Mouse (Mus musculus) limb, embryonic 13.5 days (tissue): ENCODE results near the gene Capn2. TPM values are rescaled to one million over a fixed set of nuclear protein-coding genes. Genes with fewer than 3 reads are reported as not detected.

Experiments
- ATAC-seq: fragments of 200-750 bp; cut with Nextera tagmentation; 2 replicates; pipeline ENCODE4 v1.8.0; 2017; ENCODE audit warnings: low read depth, moderate number of reproducible peaks, moderate TSS enrichment; ENCODE audit not compliant: low FRiP score
- H3K27ac ChIP-seq: fragments of 300-500 bp; sonication (generic); 2 replicates; pipeline ENCODE4 v1.5.1; 2015; ENCODE audit warnings: inconsistent platforms, mild to moderate bottlenecking, moderate library complexity
- H3K27me3 ChIP-seq: fragments of 300-500 bp; sonication (generic); 2 replicates; pipeline ENCODE4 v1.6.1; 2015; ENCODE audit warnings: mild to moderate bottlenecking, inconsistent platforms
- H3K36me3 ChIP-seq: fragments of 300-500 bp; sonication (generic); 2 replicates; pipeline ENCODE4 v1.6.1; 2015; ENCODE audit warnings: inconsistent platforms, mild to moderate bottlenecking, moderate library complexity
- H3K4me1 ChIP-seq: fragments of 300-500 bp; sonication (generic); 2 replicates; pipeline ENCODE4 v1.6.1; 2015; ENCODE audit warnings: inconsistent platforms
- H3K4me2 ChIP-seq: fragments of 300-500 bp; sonication (generic); replicated peaks from 2 replicates; pipeline ENCODE4 v1.6.1; 2015; ENCODE audit warnings: inconsistent platforms, mild to moderate bottlenecking, moderate library complexity
- H3K4me3 ChIP-seq: fragments of 300-500 bp; sonication (generic); 2 replicates; pipeline ENCODE4 v1.5.1; 2015; ENCODE audit warnings: moderate library complexity, mild to moderate bottlenecking, inconsistent platforms
- H3K9ac ChIP-seq: fragments of 300-500 bp; sonication (generic); 2 replicates; pipeline ENCODE4 v1.6.1; 2015; ENCODE audit warnings: mild to moderate bottlenecking, inconsistent platforms
- H3K9me3 ChIP-seq: fragments of 300-500 bp; sonication (generic); 2 replicates; pipeline ENCODE4 v1.6.1; 2016; ENCODE audit warnings: inconsistent platforms
- WGBS: fragments of 180-500 bp; shearing (Covaris S2); methylation state at CpG from one replicate; pipeline ENCODE4 v1.1.7; 2015; 5-methylcytosine and 5-hydroxymethylcytosine counted together
- polyA plus RNA-seq: library from polyadenylated mRNA; unstranded; fragments of >200 nt; fragmentation: Nextera tagmentation; extraction: Ambion mirVana; gene quantifications from 2 replicates; pipeline ENCODE4 v1.2.1, GENCODE M21; 2015

The Capn2 gene
- polyA plus RNA-seq, 1 experiment from 2014 or later = 148 TPM

DNA sequence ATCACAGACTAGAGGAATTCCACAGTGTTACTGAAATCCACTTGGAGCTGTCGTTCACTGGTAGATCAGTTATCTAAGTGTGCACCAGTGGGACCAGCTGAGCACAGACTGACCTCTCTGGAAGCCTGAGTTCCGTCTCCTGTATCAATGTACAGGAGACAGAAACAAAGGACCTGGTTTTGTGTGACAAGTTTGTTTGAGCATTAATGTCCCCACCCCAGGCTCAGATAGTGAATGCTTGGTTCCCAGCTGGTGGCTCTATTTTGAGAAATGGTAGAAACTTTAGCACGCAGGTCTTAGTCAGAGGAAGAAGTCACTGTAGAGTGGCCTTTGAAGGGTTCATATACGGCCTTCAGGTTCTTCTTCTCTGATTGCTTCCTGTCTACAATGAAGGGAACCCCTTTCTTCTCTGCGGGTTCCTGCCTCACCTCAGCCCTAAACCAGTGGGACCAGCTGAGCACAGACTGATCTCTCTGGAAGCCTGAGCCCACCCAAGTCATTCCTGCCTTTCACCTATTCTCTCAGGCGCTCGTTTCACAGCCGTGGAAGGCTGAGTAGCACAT lies 3.6 kb upstream of the Capn2 start:
- Histone ChIP-seq H3K27ac (peak overlapping the region; percentile 92), H3K4me3 (no peak overlapping the region), H3K27me3 (no peaks in the 10 kb centered on the region), H3K9ac (no peak overlapping the region), H3K4me2 (peak overlapping the region; percentile 55; the same call in 1 of the 2 replicates), H3K9me3 (no peaks in the 10 kb centered on the region), H3K36me3 (no peaks in the 10 kb centered on the region), H3K4me1 (peaks cover 45% of the 10 kb centered on the region)
- WGBS = 59% methylated on average over 8 of the region's 8 CpGs
- ATAC-seq = peak; percentile 2; the same call in 1 of the 2 replicates

DNA sequence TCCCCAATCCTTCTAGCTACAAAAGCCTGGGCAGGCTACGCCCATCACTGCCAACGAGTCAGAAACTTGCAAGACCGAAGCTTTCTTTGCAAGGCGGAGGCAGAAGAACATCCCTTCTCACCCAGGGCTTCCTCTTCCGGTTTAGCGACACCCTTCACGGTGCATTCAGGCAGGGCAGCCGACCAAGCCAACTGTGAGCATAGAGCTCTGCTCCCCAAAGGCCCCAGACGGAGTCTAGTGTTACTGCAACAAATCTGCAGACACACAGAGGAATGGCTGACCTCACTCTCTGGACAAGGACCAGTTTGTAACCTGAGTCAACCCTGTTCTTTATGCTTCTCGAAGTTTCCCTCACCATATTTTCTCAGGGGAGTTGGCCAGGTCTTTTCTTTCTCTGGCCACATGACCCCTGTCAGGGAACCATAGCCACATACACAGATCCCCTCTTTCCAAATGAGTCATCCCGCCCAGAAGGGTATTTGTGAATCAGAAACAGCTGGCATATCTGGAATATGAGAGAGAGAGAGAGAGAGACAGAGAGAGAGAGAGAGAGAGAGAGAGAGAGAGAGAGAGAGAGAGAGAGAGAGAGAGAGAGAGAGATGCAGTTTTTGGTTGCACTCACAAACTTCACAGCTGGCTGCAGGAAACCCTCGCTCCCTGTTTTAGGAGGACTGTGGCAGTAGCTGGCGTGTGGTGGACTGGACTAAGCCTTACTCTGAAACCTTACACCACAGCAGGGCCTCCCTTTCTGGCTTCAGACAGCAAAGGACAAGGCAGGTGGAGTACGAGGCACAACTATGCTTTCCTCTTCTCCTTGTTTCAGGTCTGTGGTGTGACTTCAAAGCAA lies 2.9 kb upstream of the Capn2 start:
- H3K36me3 ChIP-seq = no peaks in the 10 kb centered on the region
- no peaks in the 10 kb centered on the region for H3K9me3 ChIP-seq
- H3K4me3 ChIP-seq = no peak overlapping the region
- peaks cover 52% of the 10 kb centered on the region for H3K4me1 ChIP-seq
- WGBS = 10% methylated on average over 14 of the region's 14 CpGs
- H3K9ac ChIP-seq = peak overlapping the region; percentile 35; the same call in 1 of the 2 replicates
- peak overlapping the region; percentile 55 for H3K4me2 ChIP-seq
- peak overlapping the region; percentile 92 for H3K27ac ChIP-seq
- peak; percentile 85 for ATAC-seq
- no peaks in the 10 kb centered on the region for H3K27me3 ChIP-seq

DNA sequence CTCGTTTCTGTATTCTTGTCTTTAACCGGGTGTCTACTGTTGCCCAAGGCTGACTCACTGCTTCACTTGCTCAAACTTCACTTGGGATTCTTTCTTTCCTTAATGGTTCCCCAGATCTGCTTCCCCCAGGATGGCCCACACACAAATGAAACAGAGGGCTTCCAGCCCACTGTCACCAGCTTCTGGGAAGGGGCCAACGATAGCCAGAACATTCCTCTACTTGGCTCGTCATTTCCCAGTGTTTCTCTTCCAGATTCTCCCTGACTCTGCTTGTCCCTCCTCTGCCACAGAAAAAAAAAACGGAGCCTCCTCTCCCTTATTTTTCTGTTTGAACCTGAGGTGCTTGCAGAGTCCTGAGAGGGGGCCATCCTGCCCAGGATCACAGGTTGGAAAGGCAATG lies 1.9 kb upstream of the Capn2 start:
- 72% methylated on average over 5 of the region's 5 CpGs for WGBS
- Histone ChIP-seq H3K9ac (no peak overlapping the region), H3K27me3 (no peaks in the 10 kb centered on the region), H3K4me2 (peak overlapping the region; percentile 55), H3K4me1 (peaks cover 60% of the 10 kb centered on the region), H3K36me3 (peaks cover 7% of the 10 kb centered on the region), H3K9me3 (no peaks in the 10 kb centered on the region), H3K27ac (peak overlapping the region; percentile 92), H3K4me3 (no peak overlapping the region)
- no peak for ATAC-seq

DNA sequence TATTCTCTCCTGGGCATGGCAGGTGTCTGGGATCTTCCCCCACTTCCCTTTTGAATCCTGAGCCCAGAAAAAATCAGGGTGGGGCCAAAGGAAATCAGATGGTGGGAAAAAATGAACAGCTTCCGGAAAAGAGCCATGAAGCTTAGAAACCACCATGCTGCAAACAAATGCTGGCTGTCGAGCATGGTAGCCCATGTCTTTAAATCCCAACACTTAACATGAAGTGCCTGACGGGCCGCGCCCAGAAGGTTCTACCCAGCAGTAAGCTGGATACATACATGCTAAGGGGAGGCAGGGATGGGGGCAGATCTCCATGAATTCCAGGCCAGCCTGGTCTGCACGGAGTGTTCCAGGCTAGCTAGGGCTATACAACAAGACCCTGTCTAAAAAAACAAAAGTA lies 1.4 kb upstream of the Capn2 start:
- Histone ChIP-seq H3K9me3 (no peaks in the 10 kb centered on the region), H3K9ac (no peak overlapping the region), H3K4me2 (no peak overlapping the region), H3K27ac (no peak overlapping the region), H3K4me1 (peaks cover 62% of the 10 kb centered on the region), H3K4me3 (no peak overlapping the region), H3K27me3 (no peaks in the 10 kb centered on the region), H3K36me3 (peaks cover 9% of the 10 kb centered on the region)
- no peak for ATAC-seq
- WGBS = 89% methylated on average over 6 of the region's 6 CpGs

DNA sequence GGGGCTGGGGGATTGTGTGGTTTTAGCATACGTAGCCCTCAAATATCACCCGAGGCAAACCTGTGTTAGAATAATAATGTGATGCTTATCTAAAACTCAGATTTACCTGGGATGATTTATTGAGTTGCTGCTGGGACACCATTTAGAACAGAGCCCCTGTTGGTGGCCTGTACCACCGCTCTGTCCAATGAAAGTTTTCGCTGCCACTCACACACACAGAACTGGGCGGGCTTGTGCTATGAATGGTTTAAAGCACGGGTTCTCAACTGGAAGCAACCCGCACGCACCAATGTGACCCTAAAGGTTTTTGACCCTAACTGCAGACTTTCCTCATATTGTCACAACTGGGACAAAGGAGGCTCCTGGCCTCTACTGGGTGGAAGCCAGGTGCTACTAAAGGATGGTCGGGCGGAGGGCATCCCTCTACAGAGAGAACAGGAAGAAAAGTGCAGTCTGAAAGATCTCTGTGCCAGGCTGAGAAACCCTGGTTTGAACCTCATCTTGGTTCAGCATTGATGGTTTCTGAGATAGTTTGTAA lies 804 bp upstream of the Capn2 start:
- Histone ChIP-seq H3K27ac (no peak overlapping the region), H3K4me3 (no peak overlapping the region), H3K9ac (no peak overlapping the region), H3K27me3 (no peaks in the 10 kb centered on the region), H3K36me3 (peaks cover 15% of the 10 kb centered on the region), H3K4me1 (peaks cover 68% of the 10 kb centered on the region), H3K9me3 (no peaks in the 10 kb centered on the region), H3K4me2 (peak overlapping the region; percentile 79)
- no peak for ATAC-seq
- WGBS = 56% methylated on average over 10 of the region's 10 CpGs

DNA sequence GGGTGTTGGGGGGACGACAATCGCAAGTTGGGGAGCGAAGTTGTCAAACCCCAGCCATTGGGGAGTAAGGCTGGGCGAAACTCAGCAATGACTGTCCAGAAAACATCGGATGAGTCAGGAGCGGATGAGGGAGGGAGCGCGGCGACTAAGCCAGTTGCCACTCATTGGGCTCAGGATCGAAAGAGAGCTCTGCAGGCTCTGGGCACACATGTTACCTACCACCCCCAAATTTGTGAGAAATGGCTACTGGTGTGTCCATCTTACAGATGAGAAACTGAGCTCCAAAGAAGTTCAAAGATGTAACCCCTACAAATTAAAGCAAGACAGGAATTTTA lies 236 bp upstream of the Capn2 start:
- Histone ChIP-seq H3K4me1 (peaks cover 70% of the 10 kb centered on the region), H3K4me2 (peak overlapping the region; percentile 79), H3K27ac (peak overlapping the region; percentile 94), H3K4me3 (peak overlapping the region; percentile 81), H3K9ac (peak overlapping the region; percentile 95), H3K36me3 (peaks cover 21% of the 10 kb centered on the region), H3K9me3 (no peaks in the 10 kb centered on the region), H3K27me3 (no peaks in the 10 kb centered on the region)
- WGBS = 0% methylated on average over 10 of the region's 10 CpGs
- ATAC-seq = no peak

DNA sequence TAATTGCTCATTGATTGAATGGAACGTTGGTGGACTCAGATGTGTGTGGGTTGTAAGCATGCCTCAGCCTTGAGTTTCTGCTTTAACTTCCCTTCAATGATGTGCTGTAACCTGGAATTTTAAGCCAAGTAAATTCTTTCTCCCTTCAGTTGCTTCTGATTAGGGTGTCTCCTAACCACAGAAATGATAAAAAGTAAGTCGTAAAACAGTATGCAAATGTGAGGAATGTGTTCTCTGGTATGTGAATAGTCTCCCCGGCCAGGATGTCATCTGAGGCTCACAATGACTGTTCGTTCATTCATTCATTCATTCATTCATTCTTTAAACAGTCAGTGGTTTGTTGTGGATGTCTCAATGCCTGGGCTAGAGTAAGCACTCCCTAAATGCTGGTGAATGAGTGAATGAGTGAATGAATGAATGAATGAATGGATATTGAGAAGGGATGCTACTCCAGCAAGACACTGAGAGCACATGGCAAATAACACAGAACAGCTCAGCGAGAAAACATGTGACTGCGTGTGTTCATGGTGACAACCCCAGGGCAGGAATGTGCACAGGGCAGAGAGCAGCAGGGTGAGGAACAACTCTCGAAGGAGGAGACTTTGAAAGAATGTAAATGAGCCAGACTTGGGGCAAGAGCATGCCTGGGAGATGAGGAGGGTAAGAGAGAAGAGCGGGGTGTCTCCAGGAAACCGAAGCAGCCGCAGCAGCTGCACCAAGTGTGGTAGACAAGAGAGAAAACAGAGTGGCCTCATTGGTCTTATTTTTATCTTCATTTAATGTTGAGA lies 2.4 kb downstream of the Capn2 start:
- peak overlapping the region; percentile 79; the same call in 1 of the 2 replicates for H3K4me2 ChIP-seq
- 86% methylated on average over 10 of the region's 10 CpGs for WGBS
- H3K4me1 ChIP-seq = peaks cover 51% of the 10 kb centered on the region

DNA sequence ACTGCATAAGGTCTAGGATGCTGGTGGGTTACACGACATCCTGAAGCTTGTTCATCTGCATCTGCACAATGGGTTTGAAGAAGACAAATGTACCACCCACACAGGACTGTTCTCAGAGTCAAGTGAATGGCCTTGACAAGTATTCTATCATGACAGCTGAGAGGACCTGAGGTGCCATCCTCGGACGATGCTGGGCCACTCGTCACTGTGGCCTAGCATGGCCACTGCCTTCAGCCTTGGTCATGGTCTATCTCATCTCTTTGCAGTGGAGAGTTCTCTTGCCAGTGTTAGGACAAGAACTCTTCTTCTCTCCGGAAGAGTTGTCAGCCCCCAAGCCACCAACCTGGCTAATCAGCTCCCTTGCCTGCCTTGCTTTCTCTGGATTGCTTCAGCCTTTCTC lies 3.7 kb downstream of the Capn2 start:
- peaks cover 60% of the 10 kb centered on the region for H3K36me3 ChIP-seq
- 81% methylated on average over 5 of the region's 5 CpGs for WGBS

More for the DNA sequence above, 2.4 kb downstream of the Capn2 start:
- H3K4me3 ChIP-seq = peak overlapping the region; percentile 81; the same call in 1 of the 2 replicates
- no peak for ATAC-seq
- no peak overlapping the region for H3K9ac ChIP-seq
- H3K27ac ChIP-seq = no peak overlapping the region
- H3K9me3 ChIP-seq = no peaks in the 10 kb centered on the region
- peaks cover 47% of the 10 kb centered on the region for H3K36me3 ChIP-seq
- H3K27me3 ChIP-seq = no peaks in the 10 kb centered on the region

DNA sequence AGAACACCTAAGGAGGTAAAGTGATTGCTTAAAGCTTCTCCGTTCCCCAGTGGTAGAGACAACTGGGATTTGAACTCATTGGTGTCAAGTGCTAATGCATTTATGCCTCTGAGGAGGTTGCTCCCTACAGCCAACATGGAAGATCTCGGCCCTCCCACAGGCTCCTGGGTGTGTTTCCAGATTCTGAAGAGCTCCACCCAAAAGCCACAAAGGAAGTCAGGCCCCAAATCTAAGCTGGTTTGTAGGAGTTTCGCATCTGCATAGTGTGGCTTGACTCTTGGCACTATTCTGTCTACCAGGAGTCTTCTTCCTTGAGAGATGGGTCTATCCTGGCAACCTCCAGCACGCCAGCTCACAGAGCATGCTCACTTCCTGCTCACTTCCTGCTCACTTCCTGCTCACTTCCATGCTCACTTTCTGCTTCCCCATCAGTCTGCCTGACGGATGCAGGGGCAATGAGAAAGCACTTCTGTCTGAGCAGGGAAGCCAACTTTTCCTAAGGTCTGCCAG lies 4.5 kb downstream of the Capn2 start:
- peaks cover 32% of the 10 kb centered on the region for H3K4me1 ChIP-seq
- no peak overlapping the region for H3K4me3 ChIP-seq
- H3K36me3 ChIP-seq = peaks cover 64% of the 10 kb centered on the region
- H3K27ac ChIP-seq = no peak overlapping the region
- H3K27me3 ChIP-seq = no peaks in the 10 kb centered on the region
- H3K9me3 ChIP-seq = no peaks in the 10 kb centered on the region
- no peak for ATAC-seq
- H3K4me2 ChIP-seq = no peak overlapping the region
- H3K9ac ChIP-seq = no peak overlapping the region
- WGBS = 86% methylated on average over 5 of the region's 5 CpGs

More for the DNA sequence above, 3.7 kb downstream of the Capn2 start:
- no peak overlapping the region for H3K4me3 ChIP-seq
- peaks cover 40% of the 10 kb centered on the region for H3K4me1 ChIP-seq
- no peak overlapping the region for H3K27ac ChIP-seq
- ATAC-seq = no peak
- no peak overlapping the region for H3K9ac ChIP-seq
- H3K9me3 ChIP-seq = no peaks in the 10 kb centered on the region
- H3K27me3 ChIP-seq = no peaks in the 10 kb centered on the region
- H3K4me2 ChIP-seq = no peak overlapping the region

DNA sequence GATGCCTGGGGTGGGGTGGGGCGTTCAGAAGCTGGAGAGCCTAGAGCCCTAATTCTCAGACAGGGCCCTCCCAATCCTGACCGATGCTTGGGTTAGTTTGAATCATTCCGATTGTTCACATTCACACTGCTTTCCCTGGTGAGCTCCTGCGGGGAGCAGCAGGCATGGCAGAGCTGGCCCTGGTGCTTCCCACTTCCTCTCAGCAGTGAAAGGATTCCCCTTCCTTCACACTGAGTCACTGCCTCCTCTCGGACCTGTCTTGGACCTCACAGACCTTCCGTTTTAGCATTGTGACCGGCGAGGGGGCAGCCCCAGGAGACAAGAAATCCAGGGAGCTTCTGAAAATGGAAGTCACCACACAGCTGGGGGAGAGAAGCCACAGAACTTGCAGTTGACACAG lies 5.6 kb downstream of the Capn2 start:
- Histone ChIP-seq H3K27me3 (no peaks in the 10 kb centered on the region), H3K9me3 (no peaks in the 10 kb centered on the region), H3K9ac (no peak overlapping the region), H3K36me3 (peaks cover 67% of the 10 kb centered on the region), H3K4me1 (peaks cover 28% of the 10 kb centered on the region), H3K4me3 (no peak overlapping the region), H3K4me2 (no peak overlapping the region), H3K27ac (no peak overlapping the region; the same call in 1 of the 2 replicates)
- ATAC-seq = no peak
- WGBS = 84% methylated on average over 8 of the region's 8 CpGs

DNA sequence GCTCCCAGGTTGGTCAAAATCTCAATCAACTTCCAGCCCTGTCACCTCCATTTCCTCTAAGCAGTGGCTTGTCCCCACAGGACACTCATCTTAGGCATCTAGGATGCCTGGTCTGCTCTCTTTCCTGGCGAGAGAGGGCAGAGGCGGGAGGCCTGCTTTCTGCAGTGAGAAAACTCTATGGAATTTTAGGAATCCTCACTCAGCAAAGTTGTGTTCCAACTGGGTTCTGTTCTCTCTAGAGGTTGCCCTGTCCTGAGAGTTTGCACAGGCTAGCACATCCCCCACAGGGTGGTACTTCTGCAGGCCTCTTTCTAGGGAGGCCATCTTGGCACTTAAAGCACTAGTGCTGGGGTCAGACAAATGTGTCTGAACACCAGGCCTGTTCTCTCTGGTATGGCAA lies 6.3 kb downstream of the Capn2 start:
- 71% methylated on average over 2 of the region's 2 CpGs for WGBS
- Histone ChIP-seq H3K9me3 (no peaks in the 10 kb centered on the region), H3K4me3 (no peak overlapping the region), H3K4me2 (no peak overlapping the region), H3K9ac (no peak overlapping the region), H3K36me3 (peaks cover 73% of the 10 kb centered on the region), H3K27me3 (no peaks in the 10 kb centered on the region), H3K27ac (no peak overlapping the region), H3K4me1 (peaks cover 25% of the 10 kb centered on the region)
- no peak for ATAC-seq
